Mouse (Mus musculus): Measurements from ENCODE around the gene Pappa.

Gene Pappa

GRCm38 (mm10) chr4:65267066-65267465 is 143.1 kb downstream of the Pappa start:
- no peak for DNase-seq (ENCODE audit: low read depth in 2 of 2, low spot score in 2 of 2)

- DNase-seq (ENCODE audit: low read depth in 2 of 2, low spot score in 2 of 2): no peak
These were observed 146.0 kb downstream of the Pappa start for GRCm38 (mm10) chr4:65269996-65270395.

- DNase-seq (ENCODE audit: low read depth in 2 of 2, low spot score in 2 of 2): no peak
These were observed 148.3 kb downstream of the Pappa start for GRCm38 (mm10) chr4:65272295-65272694.

GRCm38 (mm10) chr4:65273299-65273851 is 149.4 kb downstream of the Pappa start:
- no peak for DNase-seq (ENCODE audit: low read depth in 2 of 2, low spot score in 2 of 2)

- DNase-seq (ENCODE audit: low read depth in 2 of 2, low spot score in 2 of 2): no peak
These were observed 154.7 kb downstream of the Pappa start for GRCm38 (mm10) chr4:65278451-65279271.

- no peak for DNase-seq (ENCODE audit: low read depth in 2 of 2, low spot score in 2 of 2)
These were observed 155.3 kb downstream of the Pappa start for GRCm38 (mm10) chr4:65279272-65279653.

GRCm38 (mm10) chr4:65279979-65280677 is 156.2 kb downstream of the Pappa start:
- DNase-seq (ENCODE audit: low read depth in 2 of 2, low spot score in 2 of 2): no peak

GRCm38 (mm10) chr4:65280888-65281287 is 156.9 kb downstream of the Pappa start:
- DNase-seq (ENCODE audit: low read depth in 2 of 2, low spot score in 2 of 2): no peak

GRCm38 (mm10) chr4:65283611-65284010 is 159.6 kb downstream of the Pappa start:
- DNase-seq (ENCODE audit: low read depth in 2 of 2, low spot score in 2 of 2): no peak

GRCm38 (mm10) chr4:65285165-65285564 is 161.2 kb downstream of the Pappa start:
- DNase-seq (ENCODE audit: low read depth in 2 of 2, low spot score in 2 of 2): no peak

- no peak for DNase-seq (ENCODE audit: low read depth in 2 of 2, low spot score in 2 of 2)
These were observed 165.3 kb downstream of the Pappa start for GRCm38 (mm10) chr4:65289247-65289646.

- no peak for DNase-seq (ENCODE audit: low read depth in 2 of 2, low spot score in 2 of 2)
These were observed 171.8 kb downstream of the Pappa start for GRCm38 (mm10) chr4:65295741-65296140.

GRCm38 (mm10) chr4:65296356-65296967 is 172.5 kb downstream of the Pappa start:
- no peak for DNase-seq (ENCODE audit: low read depth in 2 of 2, low spot score in 2 of 2)

- no peak for DNase-seq (ENCODE audit: low read depth in 2 of 2, low spot score in 2 of 2)
These were observed 173.1 kb downstream of the Pappa start for GRCm38 (mm10) chr4:65296968-65297499.

GRCm38 (mm10) chr4:65298212-65299181 is 174.5 kb downstream of the Pappa start:
- DNase-seq (ENCODE audit: low read depth in 2 of 2, low spot score in 2 of 2): no peak

- DNase-seq (ENCODE audit: low read depth in 2 of 2, low spot score in 2 of 2): no peak
These were observed 175.4 kb downstream of the Pappa start for GRCm38 (mm10) chr4:65299365-65299764.

- no peak for DNase-seq (ENCODE audit: low read depth in 2 of 2, low spot score in 2 of 2)
These were observed 176.5 kb downstream of the Pappa start for GRCm38 (mm10) chr4:65300431-65300830.

GRCm38 (mm10) chr4:65302666-65303065 is 178.7 kb downstream of the Pappa start:
- DNase-seq (ENCODE audit: low read depth in 2 of 2, low spot score in 2 of 2): no peak

- DNase-seq (ENCODE audit: low read depth in 2 of 2, low spot score in 2 of 2): no peak
These were observed 194.0 kb downstream of the Pappa start for GRCm38 (mm10) chr4:65317877-65318525.

- no peak for DNase-seq (ENCODE audit: low read depth in 2 of 2, low spot score in 2 of 2)
These were observed 197.4 kb downstream of the Pappa start for GRCm38 (mm10) chr4:65321340-65321739.

Measured in CD8-positive naive resting alpha-beta T cell, adult 2 months (primary cell).